Mouse (Mus musculus) hindbrain, postnatal 0 days (tissue): ENCODE results near the gene Mark3. TPM values are rescaled to one million over a fixed set of nuclear protein-coding genes. Genes with fewer than 3 reads are reported as not detected.

Experiments used
- ATAC-seq: fragments of 200-750 bp; cut with Nextera tagmentation; 2 replicates; pipeline ENCODE4 v1.8.0; 2017; ENCODE audit warnings: mild to moderate bottlenecking, moderate TSS enrichment, moderate library complexity
- DNase-seq: peaks from one replicate; pipeline ENCODE4 v3.0.0-alpha.2; 2015; ENCODE audit warnings: low spot score
- H3K27ac ChIP-seq: fragments of 300-500 bp; sonication (generic); 2 replicates; pipeline ENCODE4 v1.5.1; 2014; ENCODE audit warnings: mild to moderate bottlenecking
- H3K27me3 ChIP-seq: fragments of 300-500 bp; sonication (generic); 2 replicates; pipeline ENCODE4 v1.6.1; 2014; ENCODE audit warnings: low read length, mixed read lengths; ENCODE audit not compliant: insufficient read depth
- H3K36me3 ChIP-seq: fragments of 300-500 bp; sonication (generic); 2 replicates; pipeline ENCODE4 v1.6.1; 2014; ENCODE audit warnings: low read length, mixed read lengths; ENCODE audit not compliant: insufficient read depth
- H3K4me1 ChIP-seq: fragments of 300-500 bp; sonication (generic); 2 replicates; pipeline ENCODE4 v1.6.1; 2014; ENCODE audit warnings: antibody characterized with exemption, low read length, mixed read lengths; ENCODE audit not compliant: insufficient read depth
- H3K4me2 ChIP-seq: fragments of 300-500 bp; sonication (generic); 2 replicates; pipeline ENCODE4 v1.6.1; 2014; ENCODE audit warnings: low read depth, mild to moderate bottlenecking, low read length, moderate library complexity, mixed read lengths
- H3K4me3 ChIP-seq: fragments of 300-500 bp; sonication (generic); 2 replicates; pipeline ENCODE4 v1.5.1; 2014; ENCODE audit warnings: low read length
- H3K9ac ChIP-seq: fragments of 300-500 bp; sonication (generic); replicated peaks from 2 replicates; pipeline ENCODE4 v1.6.1; 2014; ENCODE audit warnings: mild to moderate bottlenecking, low read length, moderate library complexity, mixed read lengths
- H3K9me3 ChIP-seq: fragments of 300-500 bp; sonication (generic); 2 replicates; pipeline ENCODE4 v1.6.1; 2016; ENCODE audit warnings: low read length, mixed read lengths
- CTCF ChIP-seq: IDR thresholded peaks from 2 replicates; pipeline ENCODE4 v1.5.1; 2016; ENCODE audit warnings: antibody characterized with exemption, control low read depth, low read depth
- WGBS: fragments of 180-500 bp; shearing (Covaris S2); extraction: QIAGEN DNeasy Blood & Tissue Kit; methylation state at CpG from one replicate; pipeline ENCODE4 v1.1.7; 2014; 5-methylcytosine and 5-hydroxymethylcytosine counted together
- polyA plus RNA-seq: library from polyadenylated mRNA; unstranded; fragments of >200 nt; fragmentation: Nextera tagmentation; extraction: Ambion mirVana; gene quantifications from 2 replicates; pipeline ENCODE4 v1.2.1, GENCODE M21; 2015
- total RNA-seq: library from RNA; depleted of rRNA; stranded (reverse); fragments of >200 nt; gene quantifications from 2 replicates; pipeline ENCODE4 v1.2.3, GENCODE M21; 2014

Mark3 gene
- total and polyA plus RNA-seq, 2 experiments from 2014 or later: 41.0 to 116 TPM

DNA sequence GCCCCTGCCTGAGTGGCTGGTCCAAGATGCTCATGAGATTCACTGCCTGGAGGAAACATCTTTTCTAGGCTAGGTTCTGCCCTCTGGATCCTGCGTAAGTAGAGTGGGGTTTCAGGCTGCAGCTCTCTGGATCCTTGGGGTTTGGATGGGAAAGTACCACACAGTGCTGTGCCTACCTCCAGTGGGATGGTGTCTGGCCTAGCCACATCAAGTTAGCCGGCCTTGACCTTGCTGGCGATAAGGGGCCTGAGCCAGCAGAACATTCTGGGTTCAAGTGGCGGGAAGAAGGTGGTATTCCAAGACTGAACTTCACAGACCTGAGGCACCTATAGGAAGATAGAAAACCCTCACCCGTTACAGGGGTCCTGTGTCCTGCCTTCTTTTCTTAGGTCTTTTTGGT is 93.1 kb downstream of the Mark3 start:
- Histone ChIP-seq H3K9me3 (no peaks in the 10 kb centered on the region), H3K4me3 (no peak overlapping the region), H3K27me3 (no peaks in the 10 kb centered on the region), H3K9ac (no peak overlapping the region), H3K4me1 (peaks cover 11% of the 10 kb centered on the region), H3K4me2 (no peak overlapping the region), H3K36me3 (0 out of 2 replicates have a peak, but pooled peaks cover 5% of the 10 kb centered on the region), H3K27ac (no peak overlapping the region; the same call in 1 of the 2 replicates)
- DNase-seq (no peak), ATAC-seq (no peak)
- TF ChIP-seq CTCF: no peak
- 85% methylated on average over 5 of the region's 5 CpGs for WGBS

DNA sequence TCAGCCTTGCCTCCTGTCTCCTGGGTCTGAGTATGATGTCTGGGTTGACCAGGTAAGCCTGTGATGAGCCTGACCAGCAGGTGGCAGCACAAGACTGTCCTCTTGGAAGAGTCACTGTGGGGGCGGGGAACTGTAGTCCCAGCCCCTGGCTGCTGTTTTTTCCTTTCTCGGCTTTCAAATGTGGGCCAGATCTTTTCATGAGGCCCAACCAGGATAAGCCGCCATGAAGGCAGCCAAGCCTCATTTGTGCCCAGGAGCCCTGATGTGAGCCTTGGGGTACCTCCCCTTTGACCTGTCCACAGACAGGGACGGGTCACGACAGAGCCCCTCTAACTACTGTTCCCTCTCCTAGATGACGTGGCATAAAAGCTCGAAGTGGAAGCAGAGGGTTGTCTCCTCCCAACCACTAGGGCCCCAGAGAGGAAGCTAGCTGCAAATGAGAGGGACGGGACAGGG is 94.2 kb downstream of the Mark3 start:
- 5% methylated on average over 8 of the region's 8 CpGs for WGBS
- peak; percentile 97 for TF ChIP-seq CTCF
- peak; percentile 98 for DNase-seq
- H3K4me1 ChIP-seq: peaks cover 17% of the 10 kb centered on the region
- H3K9me3 ChIP-seq: no peaks in the 10 kb centered on the region
- no peaks in the 10 kb centered on the region for H3K27me3 ChIP-seq
- peak overlapping the region; percentile 71 for H3K27ac ChIP-seq
- peak overlapping the region; percentile 85 for H3K4me3 ChIP-seq
- H3K4me2 ChIP-seq: peak overlapping the region; percentile 77
- ATAC-seq: peak; percentile 64
- H3K9ac ChIP-seq: peak overlapping the region; percentile 97
- H3K36me3 ChIP-seq: 0 out of 2 replicates have a peak, but pooled peaks cover 5% of the 10 kb centered on the region

DNA sequence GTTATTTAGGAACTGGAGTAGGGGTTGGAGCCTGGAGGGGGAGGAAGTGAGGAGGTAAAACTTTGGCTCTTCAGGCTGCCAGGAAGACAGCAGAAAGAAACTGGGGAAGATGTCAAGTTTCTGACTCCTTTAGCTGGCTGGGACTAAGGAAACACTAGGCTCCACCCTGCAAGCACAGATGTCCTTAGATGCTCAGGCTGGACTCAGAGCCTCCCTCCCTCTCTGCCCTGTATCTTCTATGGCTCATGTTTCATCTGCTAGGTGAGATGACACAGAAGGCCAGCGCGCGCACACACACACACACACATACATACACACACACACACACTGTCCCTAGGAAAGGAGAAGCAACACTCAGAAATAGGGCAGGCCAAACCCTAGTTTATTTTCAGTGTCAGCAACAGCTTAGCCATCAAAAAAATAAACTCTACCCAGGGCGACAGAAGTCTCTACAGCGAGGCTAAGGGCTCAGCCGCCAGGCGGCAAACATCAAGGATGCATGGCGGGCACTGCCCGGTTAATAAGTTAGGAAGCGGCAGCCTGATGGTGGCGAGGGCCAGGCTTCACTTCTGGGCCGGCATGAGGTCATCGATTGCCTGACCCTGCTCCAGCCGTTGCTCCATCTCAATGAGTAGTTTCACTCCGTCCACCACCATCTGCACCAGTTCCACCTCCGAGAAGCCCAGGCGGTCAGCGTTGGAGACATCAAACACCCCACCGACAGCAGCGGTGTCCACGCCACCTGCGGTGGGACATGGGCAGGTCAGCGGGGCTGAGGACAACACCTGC is 94.9 kb downstream of the Mark3 start:
- H3K27me3 ChIP-seq: no peaks in the 10 kb centered on the region
- 36% methylated on average over 23 of the region's 23 CpGs for WGBS

DNA sequence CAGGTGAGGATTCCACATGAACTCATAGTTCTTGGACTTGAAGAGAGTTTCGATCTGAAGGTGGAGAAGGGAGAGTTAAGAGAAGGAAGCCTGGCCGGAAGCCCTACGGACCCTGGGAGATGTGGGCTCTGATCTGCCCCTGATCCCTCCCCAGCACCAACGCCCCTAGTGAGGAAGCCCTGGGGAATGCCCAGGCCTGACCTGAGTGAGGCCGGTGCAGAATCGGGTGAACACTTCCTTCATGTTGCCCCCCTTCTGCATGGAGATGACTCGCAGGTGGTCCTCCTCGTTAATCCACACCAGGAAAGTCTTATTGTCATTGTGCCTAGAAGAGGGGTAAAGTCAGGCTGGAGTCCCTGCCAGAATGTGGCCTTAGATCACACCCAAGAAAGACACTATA is 95.6 kb downstream of the Mark3 start:
- peak overlapping the region; percentile 71; the same call in 1 of the 2 replicates for H3K27ac ChIP-seq
- H3K9me3 ChIP-seq: no peaks in the 10 kb centered on the region
- H3K9ac ChIP-seq: peak overlapping the region; percentile 97
- peaks cover 17% of the 10 kb centered on the region for H3K4me1 ChIP-seq
- 29% methylated on average over 8 of the region's 8 CpGs for WGBS
- H3K4me2 ChIP-seq: peak overlapping the region; percentile 77
- no peak for DNase-seq
- H3K4me3 ChIP-seq: peak overlapping the region; percentile 85
- no peaks in the 10 kb centered on the region for H3K27me3 ChIP-seq
- ATAC-seq: no peak
- TF ChIP-seq CTCF: no peak
- 0 out of 2 replicates have a peak, but pooled peaks cover 5% of the 10 kb centered on the region for H3K36me3 ChIP-seq

More for the DNA sequence above, 94.9 kb downstream of the Mark3 start:
- H3K36me3 ChIP-seq: 0 out of 2 replicates have a peak, but pooled peaks cover 5% of the 10 kb centered on the region
- DNase-seq: peak; percentile 33
- peak overlapping the region; percentile 97 for H3K9ac ChIP-seq
- peak overlapping the region; percentile 71 for H3K27ac ChIP-seq
- no peaks in the 10 kb centered on the region for H3K9me3 ChIP-seq
- peak; percentile 6; the same call in 1 of the 2 replicates for TF ChIP-seq CTCF
- peak overlapping the region; percentile 77 for H3K4me2 ChIP-seq
- peaks cover 17% of the 10 kb centered on the region for H3K4me1 ChIP-seq
- H3K4me3 ChIP-seq: peak overlapping the region; percentile 85
- ATAC-seq: no peak

DNA sequence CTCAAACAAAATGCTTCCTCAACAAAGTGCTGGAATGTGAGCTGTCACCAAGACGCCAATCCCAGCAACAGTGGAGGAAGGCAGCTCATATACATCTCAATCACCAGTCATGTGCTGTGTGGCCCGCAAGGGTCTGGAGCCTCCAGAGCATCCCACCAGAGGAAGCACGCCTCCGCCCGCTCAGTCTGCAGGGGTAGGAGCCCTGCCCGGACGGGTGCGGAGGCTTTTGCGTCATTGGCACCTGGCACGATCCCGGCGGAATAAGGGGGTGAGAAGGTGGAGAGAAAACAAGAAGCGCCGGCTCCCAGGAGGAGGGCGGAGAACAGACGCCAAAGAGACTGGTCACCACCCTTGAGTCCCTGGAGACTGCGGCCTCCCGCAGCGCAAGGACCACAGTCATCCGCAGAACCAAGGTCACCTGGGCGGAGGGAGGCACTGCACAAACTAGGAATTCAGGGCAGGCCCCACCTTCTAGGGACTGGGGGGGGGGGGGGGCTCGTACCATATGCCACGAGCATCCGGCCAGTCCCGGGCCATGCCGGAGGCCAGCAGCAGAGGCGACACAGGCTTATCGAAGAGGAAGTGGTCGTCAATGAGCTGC is 96.1 kb downstream of the Mark3 start:
- Histone ChIP-seq H3K9me3 (no peaks in the 10 kb centered on the region), H3K4me1 (peaks cover 17% of the 10 kb centered on the region), H3K27me3 (no peaks in the 10 kb centered on the region), H3K4me3 (peak overlapping the region; percentile 85), H3K36me3 (0 out of 2 replicates have a peak, but pooled peaks cover 5% of the 10 kb centered on the region), H3K9ac (peak overlapping the region; percentile 97), H3K4me2 (peak overlapping the region; percentile 77), H3K27ac (peak overlapping the region; percentile 97; the same call in 1 of the 2 replicates)
- DNase-seq (peak; percentile 46), ATAC-seq (no peak)
- 4% methylated on average over 29 of the region's 29 CpGs for WGBS
- TF ChIP-seq CTCF: no peak

DNA sequence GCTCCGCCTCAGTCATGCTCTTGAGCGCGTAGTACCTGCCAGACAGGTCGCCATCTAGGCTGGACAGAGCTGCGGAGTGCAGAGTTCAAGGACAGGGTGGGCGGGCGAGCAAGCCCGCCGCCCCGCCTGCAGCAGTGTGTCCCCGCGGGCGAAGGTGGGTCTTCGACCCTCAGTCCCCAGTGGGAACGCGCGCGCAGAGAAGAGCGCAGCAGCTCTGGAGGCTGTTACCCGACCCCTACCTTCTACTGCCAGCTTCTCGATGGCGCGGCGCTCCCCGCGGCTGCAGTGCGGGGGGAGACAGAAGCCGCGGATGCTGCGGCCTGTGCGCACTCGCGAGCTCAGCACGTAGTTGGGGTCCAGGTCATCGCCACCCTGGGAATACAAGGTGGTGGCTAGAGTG is 96.7 kb downstream of the Mark3 start:
- H3K4me2 ChIP-seq: peak overlapping the region; percentile 77
- ATAC-seq: 0 out of 2 replicates have a peak, but pooled peaks have one; percentile 0
- WGBS: 1% methylated on average over 35 of the region's 35 CpGs

More for the DNA sequence above, 96.7 kb downstream of the Mark3 start:
- Histone ChIP-seq H3K27me3 (no peaks in the 10 kb centered on the region), H3K9ac (peak overlapping the region; percentile 97), H3K9me3 (no peaks in the 10 kb centered on the region), H3K27ac (peak overlapping the region; percentile 97), H3K4me1 (peaks cover 17% of the 10 kb centered on the region), H3K4me3 (peak overlapping the region; percentile 85), H3K36me3 (0 out of 2 replicates have a peak, but pooled peaks cover 5% of the 10 kb centered on the region)
- DNase-seq: peak; percentile 43
- no peak for TF ChIP-seq CTCF
